Mouse (Mus musculus) small intestine, adult 2 months (tissue): ENCODE data around the gene Gcm2.

Source experiments
- CTCF ChIP-seq: fragments of 200-500 bp; IDR thresholded peaks from 2 replicates; pipeline ENCODE4 v1.5.1; 2012; ENCODE audit warnings: low read depth, mild to moderate bottlenecking, control low read depth, inconsistent platforms, low read length, moderate library complexity, mixed read lengths; ENCODE audit not compliant: insufficient replicate concordance, insufficient read length; ENCODE audit errors: extremely low read depth
- POLR2A ChIP-seq: fragments of 200-500 bp; IDR thresholded peaks from 2 replicates; pipeline ENCODE4 v1.6.1; 2012; ENCODE audit warnings: low read depth, mild to moderate bottlenecking, control low read depth, inconsistent platforms, low read length, moderate library complexity

- TF ChIP-seq CTCF = no peak
- TF ChIP-seq POLR2A = no peak
Observed at GRCm38 (mm10) chr13:41103841-41104525, 6.9 kb downstream of the Gcm2 start.
